Mouse (Mus musculus): ENCODE measurements around the gene Stx1a. TPM values are rescaled to one million over a fixed set of nuclear protein-coding genes. Genes with fewer than 3 reads are reported as not detected.
A peak's percentile ranks its signal among the peaks of the same experiment; 100 is the strongest.

Gene Stx1a
- total RNA-seq, 2 experiments from 2014 or later = 4.5 to 5.1 TPM

GRCm38 (mm10) chr5:135077564-135078481, 54.5 kb downstream of the Stx1a start, which contains the start of gene Vps37d:
Vps37d (minus strand) TSS chr5:135078266.
- peak; percentile 94 to 96 for DNase-seq (ENCODE audit: low spot score in 2 of 2)

GRCm38 (mm10) chr5:135078482-135078810, 55.2 kb downstream of the Stx1a start:
- DNase-seq (ENCODE audit: low spot score in 2 of 2) = no peak

- no peak for DNase-seq (ENCODE audit: low spot score in 2 of 2)
Observed at GRCm38 (mm10) chr5:135079578-135079977, 56.3 kb downstream of the Stx1a start.

GRCm38 (mm10) chr5:135080539-135080938, 57.3 kb downstream of the Stx1a start:
- no peak for DNase-seq (ENCODE audit: low spot score in 2 of 2)

- no peak for DNase-seq (ENCODE audit: low spot score in 2 of 2)
Observed at GRCm38 (mm10) chr5:135086871-135087270, 63.6 kb downstream of the Stx1a start.

GRCm38 (mm10) chr5:135089653-135090052, 66.4 kb downstream of the Stx1a start, which contains the start of gene Mlxipl:
Mlxipl (plus strand) TSS chr5:135089890.
- no peak for DNase-seq (ENCODE audit: low spot score in 2 of 2)

Other genes with a start within 250 kb of the Stx1a start
- not detected for gene Tmem270, start 116.7 kb upstream of the Stx1a start, total RNA-seq (2021)
- not detected for gene Cldn13, start 108.0 kb upstream of the Stx1a start, total RNA-seq (2021)
- 10 to 100 TPM in 1 of 2 experiments, 1 to 10 TPM in 1; 8.7 to 10.3 TPM for gene Mettl27, start 91.1 kb upstream of the Stx1a start, total RNA-seq (2021)
- gene Cldn4, start 76.5 kb upstream of the Stx1a start, total RNA-seq (2021) = not detected
- under 1 TPM in 1 of 2 experiments, not detected in 1; 0.29 TPM for gene Cldn3, start 37.3 kb upstream of the Stx1a start, total RNA-seq (2021)
- gene Abhd11, start 14.3 kb upstream of the Stx1a start, total RNA-seq (2021) = 10 to 100 TPM; 44.0 to 44.6 TPM
- gene Dnajc30, start 40.7 kb downstream of the Stx1a start, total RNA-seq (2021) = 10 to 100 TPM; 23.8 to 25.2 TPM
- gene Bud23, start 41.5 kb downstream of the Stx1a start, total RNA-seq (2021) = 10 to 100 TPM; 29.9 to 33.3 TPM
- 1 to 10 TPM; 3.2 to 4.1 TPM for gene Vps37d, start 54.8 kb downstream of the Stx1a start, total RNA-seq (2021)
- gene Mlxipl, start 66.4 kb downstream of the Stx1a start, total RNA-seq (2021) = 10 to 100 TPM; 13.8 to 24.6 TPM
- 10 to 100 TPM; 18.3 to 22.2 TPM for gene Tbl2, start 126.2 kb downstream of the Stx1a start, total RNA-seq (2021)
- gene Bcl7b, start 144.8 kb downstream of the Stx1a start, total RNA-seq (2021) = 10 to 100 TPM; 27.3 to 28.0 TPM
- 10 to 100 TPM; 59.4 to 63.6 TPM for gene Baz1b, start 163.8 kb downstream of the Stx1a start, total RNA-seq (2021)
- gene Fzd9, start 227.7 kb downstream of the Stx1a start, total RNA-seq (2021) = 10 to 100 TPM; 16.0 to 20.2 TPM

All from gastrocnemius, postnatal 4 days (tissue).